Comparison of ENCODE assay signal across 7 mouse cellular contexts in the genomic region with DNA sequence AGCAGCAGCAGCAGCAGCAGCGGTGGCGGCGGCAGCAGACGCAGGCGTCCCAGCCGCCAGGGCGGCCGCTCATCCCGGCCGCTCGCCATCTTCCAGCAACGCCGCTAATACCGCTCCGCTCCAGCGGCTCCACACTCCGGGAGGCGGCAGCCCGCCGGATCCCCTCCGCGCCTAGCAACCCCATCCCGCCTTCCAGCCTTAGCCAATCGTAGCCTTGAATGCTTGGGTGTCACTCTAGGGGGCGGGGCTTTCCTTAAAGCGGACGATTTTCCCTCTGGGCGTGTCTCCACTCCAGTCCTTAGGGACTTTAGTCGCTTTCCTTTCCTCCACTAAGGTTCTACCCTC. TPM values are rescaled to one million over a fixed set of nuclear protein-coding genes. Genes with fewer than 3 reads are reported as not detected.
A peak's percentile ranks its signal among the peaks of the same experiment; 100 is the strongest.
DNase-seq lines count a peak whose midpoint lies in the region; ATAC-seq lines count a peak whose summit lies in the region.

A gene (minus strand): TSS at position 141 of the 345 bp plus-strand sequence.

- no peaks in the 10 kb centered on the region for H3K9me3 ChIP-seq in embryonic facial prominence, embryonic 12.5 days
- H3K9me3 ChIP-seq in limb, embryonic 11.5 days (ENCODE audit: control insufficient read depth, low read length): no peaks in the 10 kb centered on the region
- H3K9me3 ChIP-seq in midbrain, embryonic 14.5 days (ENCODE audit: control insufficient read depth, low read length): no peaks in the 10 kb centered on the region

- 1% methylated on average over 29 of the region's 29 CpGs for WGBS in embryonic facial prominence, embryonic 12.5 days
- WGBS in limb, embryonic 11.5 days: under 1% methylated on average over 22 of the region's 29 CpGs
- WGBS in midbrain, embryonic 14.5 days: 1% methylated on average over 29 of the region's 29 CpGs

- peak within 1 kb of the TSS; percentile 93 for H3K9ac ChIP-seq in embryonic facial prominence, embryonic 12.5 days
- H3K9ac ChIP-seq in limb, embryonic 11.5 days (ENCODE audit: low read length): peak within 1 kb of the TSS; percentile 83
- peak within 1 kb of the TSS; percentile 86 for H3K9ac ChIP-seq in midbrain, embryonic 14.5 days (replicated peaks; ENCODE audit: low read length)

- peak; percentile 94 for DNase-seq in adrenal gland, postnatal 25 days
- DNase-seq in heart, adult 11 months: peak; percentile 100
- DNase-seq in kidney, adult 18-20 months: peak; percentile 96
- peak; percentile 96 for DNase-seq in limb, embryonic 11.5 days (ENCODE audit: low spot score)
- DNase-seq in midbrain, embryonic 14.5 days: peak; percentile 99
- DNase-seq in spleen, adult 18-20 months: peak; percentile 66 to 74

- H3K27me3 ChIP-seq in embryonic facial prominence, embryonic 12.5 days: no peaks in the 10 kb centered on the region
- no peaks in the 10 kb centered on the region for H3K27me3 ChIP-seq in limb, embryonic 11.5 days (ENCODE audit: control insufficient read depth, insufficient read depth, low read length)
- no peaks in the 10 kb centered on the region for H3K27me3 ChIP-seq in midbrain, embryonic 14.5 days (ENCODE audit: control insufficient read depth, insufficient read depth, low read length)

- peak within 1 kb of the TSS; percentile 99 for H3K4me2 ChIP-seq in embryonic facial prominence, embryonic 12.5 days (replicated peaks)
- peak within 1 kb of the TSS; percentile 98 for H3K4me2 ChIP-seq in limb, embryonic 11.5 days (ENCODE audit: low read depth, severe bottlenecking)
- H3K4me2 ChIP-seq in midbrain, embryonic 14.5 days (ENCODE audit: low read length): peak within 1 kb of the TSS; percentile 96

- H3K4me3 ChIP-seq in embryonic facial prominence, embryonic 12.5 days: peak within 1 kb of the TSS; percentile 94
- peak within 1 kb of the TSS; percentile 88 for H3K4me3 ChIP-seq in limb, embryonic 11.5 days (ENCODE audit: low read depth, low read length)
- H3K4me3 ChIP-seq in midbrain, embryonic 14.5 days (replicated peaks; ENCODE audit: low read depth, low read length): peak within 1 kb of the TSS; percentile 88

- no peaks in the 10 kb centered on the region for H3K36me3 ChIP-seq in embryonic facial prominence, embryonic 12.5 days
- no peaks in the 10 kb centered on the region for H3K36me3 ChIP-seq in limb, embryonic 11.5 days (ENCODE audit: control insufficient read depth, insufficient read depth, low read length)
- H3K36me3 ChIP-seq in midbrain, embryonic 14.5 days (ENCODE audit: control insufficient read depth, insufficient read depth, low read length): no peaks in the 10 kb centered on the region

- H3K27ac ChIP-seq in embryonic facial prominence, embryonic 12.5 days: peak within 1 kb of the TSS; percentile 84
- H3K27ac ChIP-seq in limb, embryonic 11.5 days (replicated peaks; ENCODE audit: low read depth, low read length): 0 out of 2 replicates have a peak within 1 kb of the TSS, but pooled peaks have one; percentile 45
- H3K27ac ChIP-seq in midbrain, embryonic 14.5 days (replicated peaks; ENCODE audit: low read depth, low read length): peak within 1 kb of the TSS; percentile 88

- ATAC-seq in embryonic facial prominence, embryonic 12.5 days (ENCODE audit: insufficient number of reproducible peaks, insufficient read depth, low FRiP score, low TSS enrichment): peak; percentile 99
- peak; percentile 98 for ATAC-seq in limb, embryonic 11.5 days (ENCODE audit: insufficient number of reproducible peaks, low FRiP score, low TSS enrichment, low read depth)
- peak; percentile 99 for ATAC-seq in midbrain, embryonic 14.5 days (ENCODE audit: low FRiP score, low TSS enrichment)

- H3K4me1 ChIP-seq in embryonic facial prominence, embryonic 12.5 days: peaks cover 29% of the 10 kb centered on the region
- H3K4me1 ChIP-seq in limb, embryonic 11.5 days (ENCODE audit: control insufficient read depth, insufficient read depth, low read length): peaks cover 16% of the 10 kb centered on the region
- H3K4me1 ChIP-seq in midbrain, embryonic 14.5 days (ENCODE audit: control insufficient read depth, insufficient read depth, low read length): peaks cover 33% of the 10 kb centered on the region

RNA-seq across cellular contexts. Expression of the gene that starts here (rescaled TPM):
- total RNA-seq in adrenal gland, postnatal 25 days (2021): 39.7 and 45.4 TPM in 2 replicates
- 15.0 and 15.2 TPM in 2 replicates for polyA plus RNA-seq in embryonic facial prominence, embryonic 12.5 days (2016; fragmentation: Nextera tagmentation; extraction: Ambion mirVana)
- 14.3 and 14.8 TPM in 2 replicates for polyA plus RNA-seq in limb, embryonic 11.5 days (2014; fragmentation: Nextera tagmentation; extraction: Ambion mirVana)
- 8.6 and 11.8 TPM in 2 replicates for polyA plus RNA-seq in midbrain, embryonic 14.5 days (2014; fragmentation: Nextera tagmentation; extraction: Ambion mirVana)

Comparison
In these comparisons a context has a peak if more than half of its experiments do, and no peak if none do; other contexts are left out.
1. Peak in every context shown above with its lines: DNase-seq, ATAC-seq, H3K4me3 ChIP-seq and H3K27ac ChIP-seq.